Mouse (Mus musculus): ENCODE results near the gene Sds.
"Not testable (repeated sequence)": the region's sequence is repeated elsewhere in the genome, so short reads cannot be mapped to it uniquely, and the experiment has no call there.

The Sds gene

DNA sequence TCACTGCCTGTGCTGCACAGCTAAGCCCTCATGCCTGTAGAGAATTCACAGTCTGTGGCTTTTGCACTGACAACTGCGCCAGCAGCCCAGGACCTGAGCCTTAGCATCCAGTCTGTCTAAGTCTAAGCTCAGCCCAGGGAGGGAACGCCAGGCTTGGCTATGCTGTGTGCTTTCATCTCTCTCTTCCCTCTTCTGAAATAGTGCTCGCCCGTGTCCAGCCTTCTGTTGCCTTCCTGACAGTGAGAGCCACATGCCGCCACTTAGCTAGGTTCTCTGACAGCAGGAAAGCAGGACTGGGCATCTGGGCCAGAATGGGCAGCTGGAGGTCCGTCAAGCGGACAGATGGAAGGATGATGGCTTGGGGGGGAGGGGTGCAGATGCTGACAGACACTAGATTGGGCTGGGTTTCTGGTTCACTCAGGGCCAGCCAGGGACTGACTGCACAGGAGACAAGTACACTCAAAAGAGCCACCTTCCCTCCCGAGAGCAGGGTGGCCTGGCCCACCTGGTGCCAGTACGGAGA lies 17.6 kb downstream of the Sds start:
- no peak for DNase-seq

DNA sequence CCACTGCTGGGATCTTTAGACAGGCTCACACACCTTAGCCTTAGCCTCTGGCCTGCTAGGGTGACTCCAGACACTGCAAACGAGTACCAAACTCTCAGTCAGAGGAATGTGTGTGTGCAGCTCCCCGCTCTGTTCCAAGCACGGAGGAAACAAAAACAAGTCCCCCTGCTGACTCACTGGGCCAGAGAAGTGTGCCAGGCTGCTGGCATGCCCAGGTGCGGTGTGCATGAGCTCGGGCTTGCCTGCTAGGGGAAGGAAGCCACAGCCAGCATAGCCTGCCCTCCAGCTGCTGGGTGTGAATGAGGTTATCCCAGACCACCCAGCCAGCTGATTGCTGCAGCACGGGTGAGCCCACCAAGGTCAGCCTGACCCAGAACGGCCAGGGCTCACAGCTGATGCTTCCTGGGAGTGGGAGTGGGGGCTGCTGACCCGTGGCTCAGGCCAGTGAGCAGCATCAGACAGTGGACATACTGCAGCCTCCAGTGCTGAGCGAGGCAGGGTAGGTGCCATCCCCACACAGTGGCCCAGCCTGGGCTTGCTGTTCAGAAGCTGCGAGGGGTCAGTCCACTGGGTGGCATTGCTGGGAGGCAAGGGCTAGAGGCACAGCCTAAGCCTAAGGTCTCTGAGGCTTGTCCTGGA lies 18.9 kb downstream of the Sds start:
- DNase-seq, result no peak

DNA sequence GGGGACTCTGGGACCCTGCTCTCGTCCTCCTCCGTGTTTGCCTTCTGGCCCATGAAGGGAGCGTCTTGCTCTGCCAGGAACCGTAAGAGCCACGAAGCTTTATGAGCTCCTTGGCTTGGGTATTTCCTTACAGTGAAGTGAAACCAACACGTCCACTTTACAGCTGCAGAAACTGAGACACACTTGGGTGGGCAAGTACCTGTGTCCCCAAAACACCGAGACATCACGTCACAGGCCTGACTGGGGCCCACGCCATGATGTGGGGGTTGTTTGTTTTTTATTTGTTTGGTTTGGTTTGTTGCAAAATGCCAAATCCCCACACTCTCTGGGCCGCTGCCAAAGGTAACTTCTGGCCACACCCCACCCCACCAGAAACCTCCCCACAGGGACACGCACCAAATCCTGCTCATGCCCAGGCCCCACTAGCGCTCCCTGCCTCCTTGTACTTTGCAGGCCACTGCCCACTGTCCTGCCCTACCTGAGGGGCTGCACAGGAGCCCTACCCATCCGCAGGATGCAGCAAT lies 19.4 kb downstream of the Sds start:
- DNase-seq, result no peak

DNA sequence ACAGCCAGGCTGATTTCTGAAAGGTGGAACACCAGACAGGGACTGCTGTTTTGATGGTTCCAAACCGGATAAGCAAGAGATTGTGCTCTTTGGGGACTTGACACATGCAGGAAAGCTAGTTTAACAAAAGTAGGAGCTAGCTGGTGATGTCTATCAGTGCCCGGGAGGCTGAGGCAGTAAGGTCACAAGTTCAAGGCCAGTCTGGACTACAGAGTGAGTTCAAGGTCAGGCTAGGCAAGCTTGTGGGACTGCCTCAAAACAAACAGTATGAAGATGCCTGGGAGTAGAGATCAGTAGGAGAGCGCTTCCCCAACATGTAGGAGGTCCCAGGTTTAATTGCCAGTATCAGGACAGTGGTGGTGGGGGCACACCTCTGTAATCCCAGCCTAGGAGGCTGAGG lies 20.7 kb downstream of the Sds start:
- DNase-seq, result no peak

DNA sequence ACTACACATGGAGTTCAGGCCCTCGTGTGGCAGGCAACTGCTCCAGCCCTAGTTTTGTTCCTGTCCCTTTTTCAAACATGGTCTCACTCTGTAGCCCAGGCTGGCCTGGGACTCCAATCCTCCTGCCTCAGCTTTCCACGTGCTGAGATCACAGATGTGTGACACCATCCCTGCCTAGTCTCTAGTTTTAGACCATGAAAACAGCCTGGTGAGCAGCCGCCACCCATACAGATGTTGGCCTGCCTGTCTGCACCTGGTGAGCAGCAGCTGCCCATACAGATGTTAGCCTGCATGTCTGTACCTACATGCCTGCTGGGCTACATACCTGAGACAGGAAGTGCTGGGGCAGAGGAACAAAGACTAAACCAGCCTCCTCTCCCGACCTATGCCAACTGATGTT lies 22.9 kb downstream of the Sds start:
- DNase-seq, result no peak

DNA sequence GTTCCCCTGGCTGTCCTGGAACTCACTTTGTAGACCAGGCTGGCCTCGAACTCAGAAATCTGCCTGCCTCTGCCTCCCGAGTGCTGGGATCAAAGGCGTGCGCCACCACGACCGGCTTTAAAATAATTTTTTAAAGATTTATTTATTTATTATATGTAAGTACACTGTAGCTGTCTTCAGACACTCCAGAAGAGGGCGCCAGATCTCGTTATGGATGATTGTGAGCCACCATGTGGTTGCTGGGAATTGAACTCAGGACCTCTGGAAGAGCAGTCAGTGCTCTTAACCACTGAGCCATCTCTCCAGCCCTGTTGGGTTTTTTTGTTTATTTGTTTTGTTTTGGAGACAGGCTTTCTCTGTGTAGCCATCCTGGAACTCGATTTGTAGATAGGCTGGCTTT lies 24.3 kb downstream of the Sds start:
- not testable (repeated sequence) for DNase-seq

DNA sequence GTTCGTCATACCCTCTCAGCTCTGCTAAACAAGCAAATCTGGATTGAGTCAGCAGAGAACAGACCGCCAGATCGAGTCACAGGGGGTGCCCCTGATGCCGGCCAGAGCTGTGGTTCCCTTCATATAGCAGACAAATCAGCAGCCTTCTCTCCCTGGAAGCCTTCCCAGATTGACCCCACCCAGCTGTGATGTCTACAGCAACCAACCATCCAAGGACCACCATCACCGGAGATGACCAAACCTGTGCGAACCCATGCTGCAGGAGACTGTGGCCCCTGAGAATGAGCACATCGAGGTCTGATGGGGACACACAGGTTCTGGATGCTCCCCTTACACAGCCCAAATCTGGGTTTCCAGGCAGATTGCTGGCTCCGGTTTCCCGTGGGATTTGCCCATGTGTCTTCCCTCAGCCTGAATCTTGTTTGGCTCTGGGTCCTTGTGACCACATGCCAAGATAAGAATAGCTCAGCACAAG lies 25.9 kb downstream of the Sds start:
- no peak for DNase-seq

DNA sequence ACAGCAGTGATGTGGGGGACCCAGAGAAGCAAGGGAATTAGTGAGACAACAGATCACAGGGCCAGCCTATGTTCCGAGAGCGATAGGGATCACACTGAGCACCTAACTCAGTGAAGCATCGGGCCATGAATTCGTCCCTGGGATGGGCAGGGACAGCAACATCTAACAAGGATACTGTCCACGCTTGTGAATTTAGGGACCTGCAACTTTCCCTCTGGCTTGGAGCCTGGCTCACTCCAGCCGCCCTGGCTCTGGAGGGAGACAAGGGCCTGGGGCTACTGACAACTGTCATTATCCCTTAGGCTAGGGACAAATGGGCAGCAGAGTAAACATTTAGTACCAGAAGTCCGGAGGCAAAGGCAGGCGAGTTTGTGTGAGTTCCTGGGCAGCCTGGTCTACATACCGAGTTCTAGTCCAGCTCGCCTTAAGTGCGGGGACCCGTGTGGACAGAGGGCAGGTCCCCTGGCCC lies 26.4 kb downstream of the Sds start:
- no peak for DNase-seq

DNA sequence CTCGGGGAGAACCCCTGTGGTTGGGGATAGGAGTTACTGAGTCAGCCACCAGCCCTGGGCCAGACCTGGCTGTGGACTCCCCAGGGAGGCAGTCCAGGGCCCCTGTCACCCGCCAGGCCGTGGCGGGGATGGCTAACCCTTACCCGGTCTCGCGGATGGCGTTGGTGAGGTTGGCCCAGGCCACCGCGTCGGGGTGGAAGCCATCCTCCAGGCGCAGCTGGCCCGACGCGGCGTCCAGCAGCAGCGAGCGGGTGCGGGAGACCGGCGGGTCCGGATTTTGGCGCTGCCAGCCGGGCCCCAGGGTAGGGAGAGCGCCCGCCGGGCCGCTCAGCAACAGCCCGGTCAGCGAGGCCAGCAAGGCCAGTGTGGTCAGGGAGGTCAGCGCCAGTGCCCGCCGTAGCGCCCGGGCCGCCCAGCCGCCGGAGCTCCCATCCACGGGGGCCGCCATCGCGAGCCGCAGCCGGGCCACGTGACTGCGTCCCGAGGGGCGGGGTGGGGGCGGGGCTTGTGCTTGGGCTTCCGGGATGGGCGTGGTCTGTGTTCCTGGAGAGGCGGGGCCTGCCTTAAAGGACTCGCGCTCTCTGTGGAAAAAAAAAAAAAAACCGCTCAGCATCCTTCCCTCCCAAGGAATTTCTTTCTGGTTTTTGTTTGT lies 26.9 kb downstream of the Sds start, which contains the start of gene Plbd2:
Plbd2 (minus strand) TSS at position 482 of the 652 bp plus-strand sequence.
- peak; percentile 79 for DNase-seq

DNA sequence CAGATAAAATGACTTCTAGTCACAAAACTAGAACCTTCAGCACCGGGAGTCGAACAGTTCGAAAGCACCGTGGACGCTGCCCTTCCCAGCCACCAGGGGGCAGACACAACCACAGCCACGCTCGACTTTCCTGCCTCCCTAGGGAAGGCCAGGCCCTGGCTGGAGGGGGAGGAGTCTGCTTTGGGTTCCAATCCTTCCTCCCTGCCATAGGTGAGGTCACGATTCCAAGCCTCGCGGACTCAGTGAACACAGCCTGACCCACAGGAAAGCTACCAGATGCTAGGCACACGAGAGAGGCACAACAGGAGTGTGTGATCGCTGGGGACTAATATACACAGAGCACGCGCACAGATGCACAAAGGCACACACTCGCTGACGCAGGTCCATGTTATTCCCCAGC lies 29.0 kb downstream of the Sds start:
- DNase-seq, result peak; percentile 69

DNA sequence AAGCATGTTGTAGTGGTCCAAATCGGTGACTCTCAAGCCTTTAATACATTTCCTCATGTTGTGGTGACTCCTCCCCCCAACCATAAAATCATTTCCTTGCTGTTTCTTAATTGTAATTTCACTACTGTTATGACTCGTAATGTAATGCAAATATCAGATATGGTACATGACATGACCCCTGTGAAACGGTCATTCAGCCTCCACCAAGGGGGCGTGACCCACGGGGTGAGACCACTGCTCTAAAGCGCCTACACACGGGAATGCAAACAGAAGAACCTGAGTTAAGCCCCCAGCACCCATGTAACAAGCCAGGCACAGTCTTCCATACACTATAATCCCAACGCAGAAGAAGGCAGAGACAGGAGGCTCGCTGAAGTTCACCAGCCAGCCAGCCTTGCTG lies 29.5 kb downstream of the Sds start:
- no peak for DNase-seq

DNA sequence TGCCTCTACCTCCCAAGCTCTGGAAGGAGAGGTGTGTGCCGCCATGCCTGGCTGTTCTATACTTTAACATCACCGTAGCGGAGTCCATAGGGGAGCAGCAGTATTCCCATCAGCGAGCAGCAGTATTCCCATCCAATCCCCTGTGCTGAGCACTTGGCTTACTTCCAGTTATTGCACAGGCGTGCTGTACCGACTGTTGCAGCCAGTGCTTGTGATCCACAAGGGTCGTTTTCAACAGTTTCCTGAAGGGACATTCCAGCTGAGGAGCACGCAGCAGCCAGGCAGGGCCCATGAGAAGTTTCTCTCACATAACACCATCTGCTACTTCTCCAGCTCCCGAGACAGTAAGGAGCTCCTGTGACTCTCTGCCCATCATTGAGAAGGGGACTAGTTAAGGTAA lies 30.2 kb downstream of the Sds start:
- no peak for DNase-seq

DNA sequence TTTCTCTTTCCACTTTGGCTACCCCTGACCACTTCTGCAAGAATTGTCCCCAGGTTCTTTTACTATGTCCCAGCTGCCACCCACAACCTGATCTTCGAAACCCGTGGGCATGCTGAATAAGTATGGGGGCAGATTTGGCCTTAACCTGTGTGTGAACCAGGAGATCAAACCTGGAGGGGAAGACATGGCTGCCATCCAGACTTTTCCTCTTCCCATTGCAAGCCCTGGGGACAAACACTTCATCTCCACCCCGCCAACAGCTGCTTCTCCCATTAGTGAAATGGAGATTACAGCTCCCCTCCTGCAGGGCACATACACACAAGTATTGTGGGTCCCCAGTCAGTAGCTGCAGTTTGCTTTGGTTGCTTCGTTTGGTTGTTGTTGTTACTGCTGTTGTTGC lies 31.0 kb downstream of the Sds start:
- no peak for DNase-seq

DNA sequence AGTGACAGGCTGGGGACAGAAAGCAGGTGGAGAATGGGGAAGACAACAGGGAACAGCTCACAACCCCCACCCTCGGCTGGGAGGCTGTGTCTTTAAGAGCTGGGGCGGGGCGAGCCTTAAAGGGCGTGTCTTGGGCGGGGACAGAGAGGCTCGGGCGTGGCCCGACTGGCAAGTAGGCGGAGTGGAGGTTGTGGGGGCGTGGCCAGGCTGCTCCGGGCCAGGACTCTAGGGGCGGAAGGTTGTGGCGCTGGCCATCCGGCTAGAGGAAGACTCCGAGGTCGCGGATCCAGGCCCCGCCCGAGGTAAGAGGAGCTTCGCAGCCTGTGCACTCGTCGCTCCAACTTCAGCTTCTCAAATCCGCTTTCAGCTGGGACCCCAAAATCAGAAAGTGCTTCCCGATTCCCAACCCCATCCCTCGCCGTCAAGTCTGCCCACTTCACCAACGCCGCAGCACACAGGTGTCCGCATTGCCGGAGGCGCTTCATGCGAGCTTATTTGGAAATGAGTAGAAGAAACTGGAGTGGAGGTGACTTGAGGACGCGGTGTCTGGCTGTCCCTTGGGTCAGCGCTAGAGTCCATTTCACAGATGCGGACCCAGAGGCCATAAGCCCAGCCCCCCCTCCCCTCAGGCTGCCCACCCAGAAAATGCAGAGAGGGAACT lies 34.8 kb downstream of the Sds start, which contains the start of gene Slc8b1:
Slc8b1 (plus strand) TSS at position 187 of the 661 bp plus-strand sequence.
- peak; percentile 95 for DNase-seq

DNA sequence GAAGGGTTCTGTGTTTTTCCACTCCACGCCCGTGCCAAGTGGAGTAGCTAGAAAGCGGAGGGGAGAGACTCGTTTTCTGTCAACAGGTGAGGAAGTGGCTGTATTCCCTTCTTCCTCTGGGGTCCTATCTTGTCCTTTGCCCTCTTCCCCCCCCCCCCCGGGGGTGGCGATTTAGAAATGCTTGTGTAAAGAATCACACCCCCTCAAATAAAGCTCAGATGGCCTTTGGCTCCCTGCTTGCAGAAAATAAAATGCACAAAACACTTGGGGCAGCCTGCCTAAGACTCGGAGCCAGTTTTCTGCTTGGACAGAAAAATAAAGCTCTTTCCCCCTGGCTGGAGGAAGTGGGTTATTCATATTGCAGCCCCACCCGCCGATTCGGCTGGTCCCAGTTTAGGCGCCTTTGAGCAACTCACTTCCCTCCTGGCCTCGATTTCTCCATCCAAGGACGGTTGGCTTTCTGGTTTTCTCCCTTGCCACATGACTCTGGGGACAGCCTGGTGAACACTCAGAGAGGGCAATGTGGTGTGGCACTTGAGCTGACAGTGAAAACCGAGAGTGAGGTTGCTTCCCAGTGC lies 35.4 kb downstream of the Sds start:
- no peak for DNase-seq

DNA sequence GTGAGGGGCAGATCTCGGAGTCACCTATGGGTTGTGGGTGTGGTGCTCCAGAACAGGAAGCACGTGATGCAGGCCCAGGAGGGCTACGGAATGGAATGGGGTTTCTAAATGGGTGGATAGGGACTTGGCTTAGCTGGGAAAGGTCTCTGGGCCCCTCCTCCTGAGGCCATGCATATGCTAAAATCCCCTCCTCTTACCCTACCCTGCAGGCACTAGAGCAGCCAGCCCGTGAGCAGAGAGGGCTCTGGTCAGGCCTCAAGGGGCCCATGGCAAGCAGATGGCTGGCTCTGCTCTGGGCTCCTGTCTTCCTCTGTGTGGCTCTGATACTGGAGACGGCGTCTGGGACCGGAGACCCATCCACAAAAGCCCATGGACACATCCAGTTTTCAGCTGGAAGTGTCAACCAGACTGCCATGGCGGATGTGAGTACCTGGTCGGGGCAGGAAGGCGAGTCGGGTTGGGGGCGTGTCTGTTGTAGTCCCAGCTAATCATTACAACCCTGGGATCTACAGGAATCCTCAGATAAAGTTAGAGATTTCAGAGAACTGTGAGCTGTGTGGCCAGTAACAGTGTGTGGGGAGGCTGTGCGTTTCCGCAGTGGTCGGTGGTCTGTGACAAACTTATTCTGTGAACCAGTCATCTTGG lies 36.7 kb downstream of the Sds start:
- DNase-seq, result no peak

DNA sequence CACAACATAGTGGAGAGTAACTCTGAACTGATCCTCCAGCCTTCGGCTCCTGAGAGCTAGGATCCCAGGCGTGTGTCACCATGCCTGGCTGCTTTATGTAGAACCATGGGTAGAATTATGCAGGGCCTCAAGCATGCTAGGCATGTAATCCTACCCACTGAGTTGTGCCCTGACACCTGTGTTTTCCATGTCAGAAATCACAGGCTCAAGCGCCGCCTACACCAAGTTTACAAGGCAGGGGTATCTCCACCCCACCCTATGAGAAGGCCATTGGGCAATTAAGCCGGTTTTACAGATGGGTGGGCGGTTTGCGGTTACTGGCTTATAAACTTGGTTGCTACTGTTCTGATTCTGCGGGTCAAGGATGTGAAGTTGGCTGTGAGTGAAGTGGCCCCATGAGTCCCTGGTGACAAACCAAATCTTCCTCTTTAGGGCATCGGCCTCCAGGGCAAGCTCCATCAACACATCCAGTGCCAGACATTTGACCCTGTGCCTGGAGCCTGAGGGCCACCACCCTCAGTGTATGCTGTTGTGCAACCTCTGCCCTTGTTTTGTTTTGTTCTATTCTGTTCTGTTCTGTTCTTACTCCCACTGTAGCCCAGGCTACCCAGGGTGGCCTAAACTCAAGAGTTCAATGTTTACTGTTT lies 37.8 kb downstream of the Sds start:
- DNase-seq, result no peak

DNA sequence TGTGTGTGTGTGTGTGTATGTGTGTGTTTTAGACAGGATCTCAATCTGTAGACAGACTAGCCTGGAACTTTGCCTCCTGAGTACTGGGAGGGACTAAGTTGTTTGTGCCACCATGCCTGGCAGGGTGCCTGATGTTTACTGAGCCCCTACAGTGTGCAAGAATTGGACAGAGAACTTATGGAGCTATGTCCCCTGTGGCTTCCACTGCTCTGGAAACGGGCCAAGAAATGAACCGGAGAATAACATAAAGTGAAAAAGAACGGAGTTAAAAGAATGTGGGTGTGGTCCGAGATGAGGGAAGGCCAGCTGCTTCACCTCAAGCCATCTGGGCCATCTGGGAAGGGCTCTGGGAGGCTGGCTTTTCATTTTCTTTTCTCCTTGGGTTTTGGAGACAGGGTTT lies 38.4 kb downstream of the Sds start:
- no peak for DNase-seq

DNA sequence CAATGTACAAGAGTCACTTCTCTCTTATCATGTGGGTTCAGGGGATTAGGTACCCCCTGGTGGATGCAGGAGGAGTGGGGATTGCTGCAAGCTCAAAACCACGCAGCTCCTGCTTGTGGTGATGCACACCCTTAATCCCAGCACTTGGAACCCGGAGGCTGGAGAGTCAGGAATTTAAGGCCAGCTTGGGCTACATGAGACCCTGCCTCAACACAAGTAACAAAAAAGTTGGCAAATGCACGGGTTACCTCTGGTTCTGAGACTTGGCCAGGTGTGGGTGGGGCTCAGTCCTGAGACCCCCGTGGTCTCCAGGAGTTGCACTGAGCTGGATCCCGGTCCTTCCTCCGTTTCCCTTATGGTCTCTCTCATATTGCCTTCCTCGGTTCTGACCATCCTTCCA lies 39.1 kb downstream of the Sds start:
- DNase-seq, result no peak

DNA sequence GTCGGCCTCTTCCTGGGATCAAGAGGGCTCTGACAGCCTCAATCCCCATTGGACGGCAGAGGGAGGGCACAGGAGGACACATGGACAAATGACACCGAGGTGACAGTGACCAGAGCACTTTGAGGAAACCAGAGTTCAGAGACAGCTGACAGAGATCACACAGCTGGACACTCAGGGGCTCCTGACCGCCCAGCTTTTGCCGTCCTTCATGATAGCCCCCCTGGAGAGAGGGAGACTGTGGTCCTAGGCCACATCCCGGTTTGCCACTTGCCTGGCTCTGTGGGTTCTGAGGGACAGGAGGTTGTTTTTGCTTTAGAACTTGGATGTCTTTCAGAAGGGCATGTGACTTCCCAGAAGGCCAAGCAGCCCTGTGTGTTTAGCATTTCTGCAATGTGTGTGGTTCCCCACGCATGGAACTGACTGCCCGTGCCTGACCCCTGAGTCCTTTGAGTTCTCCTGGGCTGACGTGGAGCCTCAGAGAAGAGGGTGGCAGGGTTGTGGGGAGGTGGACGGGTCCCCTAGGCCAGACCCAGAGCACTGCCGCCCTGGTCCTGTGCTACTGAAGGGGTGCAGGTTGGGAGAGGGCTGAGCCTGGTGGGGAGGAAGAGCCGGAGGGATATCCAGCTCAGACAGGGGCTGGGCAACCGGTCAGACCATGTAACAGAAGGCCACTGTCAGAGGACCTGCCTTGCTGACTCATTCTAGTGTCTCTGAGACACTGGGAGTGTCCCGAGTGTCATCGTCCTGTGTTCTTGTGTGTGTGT lies 40.1 kb downstream of the Sds start:
- no peak for DNase-seq

DNA sequence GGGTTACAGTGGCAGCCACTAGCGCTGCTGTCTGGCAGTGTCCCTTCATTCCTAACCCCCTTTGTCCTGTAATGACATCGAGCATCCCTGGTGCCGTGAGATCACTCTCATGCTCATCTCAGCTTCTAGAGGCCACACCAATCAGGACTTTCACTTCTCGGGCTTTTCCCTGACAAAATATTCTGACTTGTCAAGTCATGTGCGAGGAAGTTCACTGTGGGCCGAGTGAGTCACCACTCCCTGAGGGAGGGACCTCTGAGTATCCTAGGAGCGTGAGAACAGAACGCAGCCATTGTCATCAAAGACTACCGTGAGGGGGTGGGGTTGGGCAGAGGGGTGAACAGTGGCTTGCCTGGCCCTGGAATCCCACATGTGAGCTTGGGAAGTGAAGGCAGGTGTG lies 41.2 kb downstream of the Sds start:
- no peak for DNase-seq

All from thymus, postnatal 14 days (tissue).